Mouse (Mus musculus) adrenal gland, adult 10 weeks (tissue): ENCODE measurements around the gene Chd8. TPM values are rescaled to one million over a fixed set of nuclear protein-coding genes. Genes with fewer than 3 reads are reported as not detected.

Experiments used
- polyA plus RNA-seq: library from polyadenylated mRNA; stranded (reverse); fragments of 350-450 nt; fragmentation: Illumina TruSeq; extraction: RNeasy Lipid Tissue Mini Kit (QIAGEN cat#74804); gene quantifications from one replicate; pipeline ENCODE4 v1.2.3, GENCODE M21; 2014; ENCODE audit warnings: low read depth, low replicate concordance

The Chd8 gene
- 68.3 TPM for polyA plus RNA-seq

DNA sequence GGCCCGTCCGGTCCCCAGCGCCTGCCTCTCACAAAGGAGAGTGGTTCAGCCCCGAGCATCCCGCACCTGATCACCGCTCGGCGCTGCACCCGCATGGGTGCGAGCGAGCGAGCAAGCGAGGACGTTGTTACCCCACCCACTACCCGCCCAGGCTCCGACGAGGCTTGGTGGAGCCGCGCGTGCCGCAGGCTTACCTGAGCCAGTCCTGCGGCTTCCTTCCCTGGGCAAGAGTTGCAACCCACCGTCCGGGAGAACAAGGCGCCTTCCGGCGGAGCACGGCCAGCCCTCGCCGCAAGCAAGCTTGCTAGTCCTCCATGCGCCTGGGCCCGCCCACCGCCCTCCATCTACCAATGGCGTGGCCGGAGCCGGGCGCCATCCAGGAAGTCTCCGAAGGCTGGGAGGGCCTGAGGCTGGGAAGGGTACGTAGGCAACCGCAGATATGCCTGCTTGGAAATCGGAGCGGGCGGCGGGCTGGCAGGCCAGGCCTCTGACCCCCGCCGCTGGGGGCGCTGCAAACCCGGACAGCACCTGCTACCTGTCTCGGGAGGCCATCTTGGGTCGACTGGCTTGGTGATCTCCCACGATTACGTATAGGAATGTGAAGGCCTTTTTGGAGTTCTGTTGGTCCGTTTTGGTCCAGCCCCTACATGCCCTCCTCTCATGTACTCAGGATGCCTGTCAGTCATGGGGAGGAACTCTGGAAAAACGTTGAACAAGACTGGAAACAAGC is at the start of gene Chd8:
Gene Chd8, minus strand, starts transcription at position 297 of the 730 bp plus-strand sequence.

GRCm38 (mm10) chr14:52304644-52305271 is 47.2 kb upstream of the Chd8 start, which contains the start of gene Mettl3:
Gene Mettl3 (minus strand): TSS chr14:52305128.

DNA sequence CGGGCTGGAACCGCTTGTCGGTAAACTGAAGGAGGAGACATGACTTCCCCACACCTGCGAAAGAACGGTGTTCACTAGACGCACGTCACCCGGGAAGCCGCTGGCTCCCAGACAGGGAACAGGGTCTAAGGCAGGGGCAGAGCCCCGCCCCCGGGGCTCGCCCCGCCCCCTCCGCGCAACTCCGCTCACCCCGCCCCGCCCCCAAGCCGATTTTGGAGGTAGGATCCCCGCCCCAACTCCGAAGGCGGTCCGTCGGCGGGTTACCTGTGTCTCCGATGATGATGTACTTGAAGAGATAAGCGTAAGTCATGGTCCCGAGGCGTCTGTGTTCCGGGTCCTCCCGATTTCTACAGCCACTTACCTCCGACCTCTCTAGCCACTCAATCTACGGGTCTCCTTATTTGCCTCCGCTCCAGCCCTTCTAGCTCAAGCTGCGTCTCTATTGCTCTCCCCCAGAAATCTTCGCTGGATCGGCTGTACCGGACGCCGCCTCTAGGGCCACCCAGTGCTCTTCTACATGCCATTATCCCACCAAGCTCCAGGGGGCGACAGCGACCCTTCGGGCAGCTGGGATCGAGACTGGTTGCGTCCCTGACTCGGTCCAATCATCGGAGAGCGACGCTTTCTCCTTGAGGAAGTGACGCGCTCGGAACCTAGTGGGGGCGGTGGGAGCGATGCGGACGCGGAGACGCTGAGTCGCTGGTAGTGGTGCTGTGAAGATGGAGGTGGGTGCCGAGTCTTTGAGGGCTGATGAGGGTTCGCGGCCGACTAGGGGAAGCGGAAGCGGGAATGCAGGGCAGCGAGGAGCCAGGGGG is 21.6 kb upstream of the Chd8 start, which contains the start of the genes Tox4 and Rab2b:
Gene Tox4, plus strand, starts transcription at position 215 of the 815 bp plus-strand sequence.
Gene Rab2b, minus strand, starts transcription at position 614 of the 815 bp plus-strand sequence.

DNA sequence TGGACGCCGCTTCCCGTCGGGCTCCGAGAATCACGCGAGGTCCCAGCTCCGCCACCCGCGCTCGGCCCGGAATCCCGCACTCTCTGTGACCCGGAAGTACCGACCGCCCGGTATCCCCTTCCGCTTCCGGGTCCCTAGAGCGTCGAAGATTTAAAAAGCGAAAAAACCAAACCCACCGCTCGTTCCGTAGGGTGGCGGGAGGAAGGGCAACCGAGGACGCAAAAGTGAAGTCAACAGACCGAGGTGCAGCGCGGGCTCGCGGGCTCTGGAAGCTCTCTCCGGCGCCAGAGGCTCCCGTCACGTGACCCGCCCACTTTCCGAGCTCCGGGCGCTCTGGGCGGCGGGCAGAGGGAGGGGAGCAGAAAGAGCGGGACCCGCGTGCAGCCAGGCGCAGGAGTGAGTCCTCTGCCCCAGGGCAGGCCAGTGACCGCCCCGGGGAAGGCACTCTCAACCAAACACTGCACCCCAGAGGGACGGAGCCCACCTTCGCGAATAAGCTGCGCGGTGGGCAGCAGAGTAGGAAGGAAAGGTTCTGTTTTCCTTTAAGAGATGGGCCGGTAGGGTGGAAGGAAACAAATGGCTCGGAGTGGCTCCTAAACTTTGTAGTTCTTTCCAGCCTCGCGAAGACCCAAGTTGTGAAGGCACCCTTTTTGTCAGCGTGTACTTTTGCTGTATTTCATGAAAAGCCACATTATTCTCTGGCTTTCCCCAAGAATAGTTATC is 60.3 kb downstream of the Chd8 start, which contains the start of gene Supt16:
Gene Supt16, minus strand, starts transcription at position 261 of the 723 bp plus-strand sequence.

Other genes starting within 250 kb of the Chd8 start
- gene Tmem253, start 242.1 kb downstream of the Chd8 start, polyA plus RNA-seq: not detected
- gene Zfp219, start 237.0 kb downstream of the Chd8 start, polyA plus RNA-seq: 0.70 TPM
- gene Olfr221, start 215.3 kb downstream of the Chd8 start, polyA plus RNA-seq: not detected
- gene Hnrnpc, start 153.8 kb downstream of the Chd8 start, polyA plus RNA-seq: 361 TPM
- 0.87 TPM for gene Rpgrip1, start 147.1 kb downstream of the Chd8 start, polyA plus RNA-seq
- 75.0 TPM for gene Supt16, start 60.4 kb downstream of the Chd8 start, polyA plus RNA-seq
- 48.2 TPM for gene Tox4, start 21.4 kb upstream of the Chd8 start, polyA plus RNA-seq
- gene Rab2b, start 21.8 kb upstream of the Chd8 start, polyA plus RNA-seq: 88.1 TPM
- gene Mettl3, start 47.3 kb upstream of the Chd8 start, polyA plus RNA-seq: 40.5 TPM
- 4.6 TPM for gene Sall2, start 71.0 kb upstream of the Chd8 start, polyA plus RNA-seq
- not detected for gene Olfr1513, start 98.6 kb upstream of the Chd8 start, polyA plus RNA-seq
- gene Olfr1512, start 121.4 kb upstream of the Chd8 start, polyA plus RNA-seq: not detected
- gene Olfr1511, start 139.6 kb upstream of the Chd8 start, polyA plus RNA-seq: not detected
- gene Olfr1510, start 156.6 kb upstream of the Chd8 start, polyA plus RNA-seq: not detected
- not detected for gene Olfr1509, start 185.2 kb upstream of the Chd8 start, polyA plus RNA-seq
- not detected for gene Olfr1508, start 209.7 kb upstream of the Chd8 start, polyA plus RNA-seq
- not detected for gene Olfr1507, start 238.0 kb upstream of the Chd8 start, polyA plus RNA-seq